Mouse (Mus musculus) right cerebral cortex, adult 2 months (tissue): ENCODE results near the gene Atp6v0a4.

ENCODE experiments used
- DNase-seq, 2 experiments: peaks; one replicate each; pipeline ENCODE4 v3.0.0; 2021 to 2022; ENCODE audit warnings: low spot score in 2 of 2

Atp6v0a4 gene

GRCm38 (mm10) chr6:38125462-38125861, 1.1 kb upstream of the Atp6v0a4 start:
- DNase-seq, result no peak

- no peak for DNase-seq
Measured at GRCm38 (mm10) chr6:38124882-38125281, 496 bp upstream of the Atp6v0a4 start.

GRCm38 (mm10) chr6:38123471-38124206, 747 bp downstream of the Atp6v0a4 start:
- no peak for DNase-seq

GRCm38 (mm10) chr6:38122791-38123190, 1.6 kb downstream of the Atp6v0a4 start:
- no peak for DNase-seq

GRCm38 (mm10) chr6:38121843-38122242, 2.5 kb downstream of the Atp6v0a4 start:
- no peak for DNase-seq

GRCm38 (mm10) chr6:38120681-38121371, 3.6 kb downstream of the Atp6v0a4 start:
- no peak for DNase-seq

GRCm38 (mm10) chr6:38118341-38118740, 6.0 kb downstream of the Atp6v0a4 start:
- no peak for DNase-seq

- peak; percentile 51 to 56 for DNase-seq
Measured at GRCm38 (mm10) chr6:38116107-38116770, 8.1 kb downstream of the Atp6v0a4 start.

GRCm38 (mm10) chr6:38110859-38111258, 13.5 kb downstream of the Atp6v0a4 start:
- no peak for DNase-seq

- DNase-seq, result no peak
Measured at GRCm38 (mm10) chr6:38109871-38110270, 14.5 kb downstream of the Atp6v0a4 start.

- DNase-seq, result no peak
Measured at GRCm38 (mm10) chr6:38109160-38109795, 15.1 kb downstream of the Atp6v0a4 start, which contains the start of gene Tmem213. TSS of gene Tmem213 (plus strand) at chr6:38109255.

GRCm38 (mm10) chr6:38108449-38108848, 15.9 kb downstream of the Atp6v0a4 start:
- DNase-seq, result no peak

GRCm38 (mm10) chr6:38105924-38106323, 18.5 kb downstream of the Atp6v0a4 start:
- no peak for DNase-seq

- no peak for DNase-seq
Measured at GRCm38 (mm10) chr6:38103775-38104174, 20.6 kb downstream of the Atp6v0a4 start.

- DNase-seq, result no peak
Measured at GRCm38 (mm10) chr6:38102216-38102795, 22.1 kb downstream of the Atp6v0a4 start.

- DNase-seq, result no peak
Measured at GRCm38 (mm10) chr6:38096961-38097370, 27.4 kb downstream of the Atp6v0a4 start.

GRCm38 (mm10) chr6:38094701-38095100, 29.7 kb downstream of the Atp6v0a4 start:
- DNase-seq, result no peak

GRCm38 (mm10) chr6:38092539-38092938, 31.8 kb downstream of the Atp6v0a4 start:
- DNase-seq, result no peak

GRCm38 (mm10) chr6:38087242-38088026, 37.0 kb downstream of the Atp6v0a4 start:
- no peak for DNase-seq

GRCm38 (mm10) chr6:38083204-38083603, 41.2 kb downstream of the Atp6v0a4 start:
- no peak for DNase-seq
